Mouse (Mus musculus) adrenal gland, adult (tissue): ENCODE results near the gene Lcmt2.

Experiments
- DNase-seq, 2 experiments: peaks; one replicate each; pipeline ENCODE4 v3.0.0; 2022 to 2023; ENCODE audit warnings: low spot score in 1 of 2; ENCODE audit not compliant: inconsistent age in 2 of 2

Gene Lcmt2

DNA sequence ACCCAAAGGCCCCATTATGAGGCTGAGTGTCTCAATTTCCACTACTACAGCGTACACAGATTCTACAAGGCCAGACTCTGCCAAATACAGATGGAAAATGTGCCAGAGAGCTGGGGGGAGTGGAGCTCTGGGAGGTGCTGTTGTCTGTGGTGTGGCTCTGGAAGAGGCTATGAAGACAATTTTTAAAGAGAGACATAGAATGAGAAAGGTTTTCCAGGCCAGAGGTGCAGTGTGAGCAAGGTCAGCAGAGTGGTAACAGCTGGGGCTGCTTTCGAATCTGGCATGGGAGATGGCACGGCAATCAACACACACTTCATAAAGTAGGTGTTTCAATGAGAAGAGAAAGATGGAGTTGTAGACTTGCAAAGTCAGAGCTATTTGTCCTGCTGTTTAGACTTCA is 21.2 kb downstream of the Lcmt2 start:
- DNase-seq = no peak

DNA sequence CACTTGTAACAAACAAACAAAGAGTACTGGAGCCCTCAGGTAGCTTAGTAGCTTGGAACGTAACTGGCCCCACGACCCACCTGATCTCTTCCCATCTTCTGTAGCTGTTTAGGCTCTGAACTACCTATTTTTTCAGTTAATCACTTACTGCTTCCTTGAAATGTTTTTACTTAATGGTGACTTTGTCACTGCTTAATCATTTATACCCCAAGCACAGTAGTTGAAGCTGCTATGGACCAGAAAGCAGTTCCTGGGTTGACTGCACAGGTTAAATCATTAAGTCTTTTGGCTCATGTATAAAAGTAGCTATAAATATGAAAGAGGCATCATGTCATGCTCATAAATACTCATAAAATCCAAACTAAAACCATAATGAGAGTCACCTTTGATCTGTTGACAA is 25.0 kb downstream of the Lcmt2 start:
- no peak for DNase-seq

- DNase-seq = no peak
These were observed 30.8 kb downstream of the Lcmt2 start, which contains the start of gene Tgm7 for GRCm38 (mm10) chr2:121109695-121110094. Gene Tgm7 (minus strand): TSS chr2:121109795.

GRCm38 (mm10) chr2:121105940-121106339 is 34.5 kb downstream of the Lcmt2 start:
- no peak for DNase-seq

DNA sequence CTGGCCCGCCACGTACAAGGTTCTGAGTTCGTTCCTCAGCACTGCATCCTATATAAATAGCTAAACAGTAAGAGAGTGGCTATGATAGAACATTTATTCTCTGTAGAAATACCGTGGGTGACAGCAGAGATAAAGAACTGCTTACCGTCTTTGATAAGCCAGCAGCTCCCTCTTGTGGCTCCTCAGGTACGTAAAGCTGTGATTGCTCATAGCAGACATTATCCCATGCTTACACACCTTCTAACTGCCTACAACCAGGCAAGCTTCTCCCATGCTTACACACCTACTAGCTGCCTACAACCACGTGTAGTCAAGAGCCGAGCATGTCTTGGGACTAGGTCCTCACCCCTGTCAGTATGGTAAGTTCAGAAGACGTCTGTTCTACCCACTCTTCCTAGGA is 38.4 kb downstream of the Lcmt2 start:
- peak; percentile 54 to 87 for DNase-seq

DNA sequence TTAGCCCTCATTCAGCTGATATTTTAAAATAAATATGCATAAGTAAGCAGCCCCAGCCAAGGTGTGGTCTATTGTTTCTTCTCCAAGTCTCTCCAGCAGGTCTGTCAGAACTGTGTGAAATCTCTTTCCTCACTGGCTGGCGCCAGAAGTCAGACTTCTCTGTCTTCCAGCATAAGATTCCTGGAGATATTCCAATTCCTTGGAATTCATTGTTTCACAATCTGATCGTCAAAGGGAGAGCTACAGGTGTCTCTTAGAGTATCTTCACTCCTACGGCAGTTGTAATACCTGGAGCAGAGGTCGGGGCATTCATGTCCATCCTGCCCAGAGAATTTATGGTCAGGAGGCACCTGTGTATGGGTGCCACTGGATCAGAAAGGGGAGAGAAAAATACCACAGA is 50.7 kb downstream of the Lcmt2 start:
- DNase-seq = no peak

DNA sequence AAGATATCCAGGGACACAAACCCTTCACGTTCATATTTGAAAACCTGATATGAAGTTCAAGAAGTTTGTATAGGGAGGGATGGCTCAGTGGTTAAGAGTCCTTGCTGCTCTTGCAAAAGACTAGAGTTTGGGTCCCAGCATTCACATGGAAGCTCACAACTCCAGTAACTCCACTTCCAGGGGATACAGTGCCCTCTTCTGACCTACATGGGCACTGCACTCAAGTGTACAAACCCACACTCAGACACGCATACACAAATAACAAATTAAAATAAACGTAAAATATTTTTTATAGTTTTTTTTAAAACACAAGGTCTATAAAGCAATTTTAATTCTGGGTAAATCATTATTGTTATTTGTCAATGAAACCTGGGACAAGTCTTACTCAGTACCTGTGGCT is 51.9 kb downstream of the Lcmt2 start:
- DNase-seq = no peak

DNA sequence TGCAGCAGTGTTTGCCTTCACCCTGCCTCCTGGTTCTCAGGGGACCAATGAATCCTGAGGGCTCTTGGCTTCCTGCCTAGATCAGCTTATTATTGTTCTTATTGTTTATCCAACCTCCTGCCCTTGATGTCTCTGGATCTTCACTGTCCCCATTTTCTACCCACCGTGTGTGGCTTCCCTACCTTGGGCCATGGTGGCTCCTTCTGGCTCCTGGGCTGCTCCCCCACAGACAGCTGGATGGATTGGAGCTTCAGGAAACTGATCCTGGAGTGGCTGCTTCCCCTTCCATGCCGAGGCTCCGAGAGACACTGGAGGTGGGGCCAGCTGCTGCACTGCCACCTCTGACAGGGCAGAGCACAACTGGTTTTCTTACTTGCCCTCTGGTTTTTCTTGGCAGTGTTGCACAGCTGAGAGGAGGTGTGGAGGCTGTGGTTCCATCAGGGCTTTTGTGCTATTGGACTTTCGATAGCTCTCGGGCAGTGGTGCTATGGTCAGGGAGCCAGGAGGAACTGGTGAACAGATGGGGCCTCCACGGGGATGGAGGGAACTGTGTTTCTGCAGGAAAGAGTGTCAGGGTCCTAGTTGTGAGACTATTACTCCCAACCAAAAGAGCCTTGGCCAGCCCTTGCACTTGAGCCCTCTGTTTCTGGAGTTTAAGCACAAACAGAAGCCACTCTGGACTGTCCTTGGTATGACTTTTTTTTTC is 54.8 kb downstream of the Lcmt2 start, which contains the start of gene Tgm5:
TSS of gene Tgm5 (minus strand) at position 362 of the 706 bp plus-strand sequence.
- DNase-seq = peak in 1 of 2 experiments; percentile 27

DNA sequence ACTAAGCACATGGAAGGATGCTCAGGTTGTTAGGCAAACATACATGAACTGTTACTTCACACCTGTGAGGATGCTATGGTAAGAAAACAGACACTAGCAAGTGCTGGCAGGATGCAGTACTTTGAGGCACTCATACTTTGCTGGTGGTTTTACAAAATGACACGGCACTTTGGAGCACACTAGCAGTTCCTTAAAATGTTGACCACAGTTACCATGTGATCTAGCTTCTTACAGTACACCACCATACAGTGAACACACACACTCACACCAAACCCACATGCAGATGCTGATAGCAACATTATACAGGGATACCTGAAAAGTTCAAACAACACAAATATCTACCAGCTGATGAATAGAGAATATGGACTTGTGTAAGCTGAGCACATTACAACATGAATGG is 57.8 kb downstream of the Lcmt2 start:
- no peak for DNase-seq
